Mouse (Mus musculus): Measurements from ENCODE around the gene Mpp3. TPM values are rescaled to one million over a fixed set of nuclear protein-coding genes. Genes with fewer than 3 reads are reported as not detected.
"Not testable (repeated sequence)": the region's sequence is repeated elsewhere in the genome, so short reads cannot be mapped to it uniquely, and the experiment has no call there.

Gene Mpp3
- polyA plus RNA-seq, 1 experiment from 2014 or later = 3.2 TPM

GRCm38 (mm10) chr11:101985990-101986389, 42.3 kb downstream of the Mpp3 start:
- Histone ChIP-seq H3K4me3 (ENCODE audit: low read depth, low read length) (no peak overlapping the region), H3K9me3 (ENCODE audit: control insufficient read depth, low read length) (no peaks in the 10 kb centered on the region), H3K9ac (ENCODE audit: low read depth, low read length) (no peak overlapping the region), H3K27ac (ENCODE audit: low read depth, low read length) (no peak overlapping the region), H3K27me3 (replicated peaks; ENCODE audit: control insufficient read depth, insufficient read depth, low read length) (peaks cover 7% of the 10 kb centered on the region; the same call in 1 of the 2 replicates), H3K36me3 (ENCODE audit: control insufficient read depth, insufficient read depth, low read length) (no peaks in the 10 kb centered on the region), H3K4me2 (peak overlapping the region; percentile 13; the same call in 1 of the 2 replicates), H3K4me1 (replicated peaks; ENCODE audit: control insufficient read depth, insufficient read depth, low read length) (peaks cover 14% of the 10 kb centered on the region)
- ATAC-seq (replicated peaks; ENCODE audit: low FRiP score) = no peak
- WGBS = 9% methylated on average over 10 of the region's 10 CpGs
- peak; percentile 79 for DNase-seq (ENCODE audit: low spot score)

- DNase-seq (ENCODE audit: low spot score); H3K27me3 ChIP-seq (replicated peaks; ENCODE audit: control insufficient read depth, insufficient read depth, low read length); H3K4me2 ChIP-seq; H3K4me3 ChIP-seq (ENCODE audit: low read depth, low read length); ATAC-seq (replicated peaks; ENCODE audit: low FRiP score); H3K36me3 ChIP-seq (ENCODE audit: control insufficient read depth, insufficient read depth, low read length); H3K27ac ChIP-seq (ENCODE audit: low read depth, low read length); H3K9me3 ChIP-seq (ENCODE audit: control insufficient read depth, low read length); H3K9ac ChIP-seq (ENCODE audit: low read depth, low read length): not testable (repeated sequence)
- 62% methylated on average over 6 of the region's 6 CpGs for WGBS
- H3K4me1 ChIP-seq (replicated peaks; ENCODE audit: control insufficient read depth, insufficient read depth, low read length) = peaks cover 14% of the 10 kb centered on the region
Observed at GRCm38 (mm10) chr11:101985450-101985849, 42.8 kb downstream of the Mpp3 start.

GRCm38 (mm10) chr11:101984054-101985025, 43.9 kb downstream of the Mpp3 start, which contains the start of gene Cfap97d1:
Gene Cfap97d1 (plus strand): TSS chr11:101984279.
- H3K4me1 ChIP-seq (replicated peaks; ENCODE audit: control insufficient read depth, insufficient read depth, low read length) = peaks cover 14% of the 10 kb centered on the region
- peak within 1 kb of the TSS; percentile 73 for H3K9ac ChIP-seq (ENCODE audit: low read depth, low read length)
- H3K9me3 ChIP-seq (ENCODE audit: control insufficient read depth, low read length) = no peaks in the 10 kb centered on the region
- ATAC-seq (replicated peaks; ENCODE audit: low FRiP score) = peak; percentile 80
- peaks cover 7% of the 10 kb centered on the region; the same call in 1 of the 2 replicates for H3K27me3 ChIP-seq (replicated peaks; ENCODE audit: control insufficient read depth, insufficient read depth, low read length)
- peak within 1 kb of the TSS; percentile 77 for H3K27ac ChIP-seq (ENCODE audit: low read depth, low read length)
- peak within 1 kb of the TSS; percentile 100 for H3K4me2 ChIP-seq
- DNase-seq (ENCODE audit: low spot score) = peak; percentile 90
- H3K36me3 ChIP-seq (ENCODE audit: control insufficient read depth, insufficient read depth, low read length) = no peaks in the 10 kb centered on the region; the same call in 1 of the 2 replicates
- peak within 1 kb of the TSS; percentile 74 for H3K4me3 ChIP-seq (ENCODE audit: low read depth, low read length)
- under 1% methylated on average over 71 of the region's 71 CpGs for WGBS

GRCm38 (mm10) chr11:101983431-101983921, 44.8 kb downstream of the Mpp3 start:
- peaks cover 14% of the 10 kb centered on the region for H3K4me1 ChIP-seq (replicated peaks; ENCODE audit: control insufficient read depth, insufficient read depth, low read length)
- ATAC-seq (replicated peaks; ENCODE audit: low FRiP score) = no peak
- H3K9ac ChIP-seq (ENCODE audit: low read depth, low read length) = no peak overlapping the region
- H3K4me3 ChIP-seq (ENCODE audit: low read depth, low read length) = peak overlapping the region; percentile 0
- H3K36me3 ChIP-seq (ENCODE audit: control insufficient read depth, insufficient read depth, low read length) = peaks cover 6% of the 10 kb centered on the region
- H3K27me3 ChIP-seq (replicated peaks; ENCODE audit: control insufficient read depth, insufficient read depth, low read length) = peaks cover 7% of the 10 kb centered on the region; the same call in 1 of the 2 replicates
- peak overlapping the region; percentile 100 for H3K4me2 ChIP-seq
- DNase-seq (ENCODE audit: low spot score) = no peak
- H3K27ac ChIP-seq (ENCODE audit: low read depth, low read length) = no peak overlapping the region
- 42% methylated on average over 10 of the region's 10 CpGs for WGBS
- no peaks in the 10 kb centered on the region for H3K9me3 ChIP-seq (ENCODE audit: control insufficient read depth, low read length)

GRCm38 (mm10) chr11:101982981-101983411, 45.3 kb downstream of the Mpp3 start:
- Histone ChIP-seq H3K27me3 (replicated peaks; ENCODE audit: control insufficient read depth, insufficient read depth, low read length) (peaks cover 7% of the 10 kb centered on the region; the same call in 1 of the 2 replicates), H3K4me2 (peak overlapping the region; percentile 100), H3K4me1 (replicated peaks; ENCODE audit: control insufficient read depth, insufficient read depth, low read length) (peaks cover 14% of the 10 kb centered on the region), H3K27ac (ENCODE audit: low read depth, low read length) (no peak overlapping the region), H3K9me3 (ENCODE audit: control insufficient read depth, low read length) (no peaks in the 10 kb centered on the region), H3K36me3 (ENCODE audit: control insufficient read depth, insufficient read depth, low read length) (peaks cover 7% of the 10 kb centered on the region), H3K9ac (ENCODE audit: low read depth, low read length) (no peak overlapping the region), H3K4me3 (ENCODE audit: low read depth, low read length) (peak overlapping the region; percentile 0)
- DNase-seq (ENCODE audit: low spot score) (no peak), ATAC-seq (replicated peaks; ENCODE audit: low FRiP score) (no peak)
- WGBS = 46% methylated on average over 6 of the region's 6 CpGs

- WGBS = 47% methylated on average over 12 of the region's 12 CpGs
- ATAC-seq (replicated peaks; ENCODE audit: low FRiP score) = no peak
- H3K4me1 ChIP-seq (replicated peaks; ENCODE audit: control insufficient read depth, insufficient read depth, low read length) = peaks cover 14% of the 10 kb centered on the region
Observed at GRCm38 (mm10) chr11:101981850-101982249, 46.4 kb downstream of the Mpp3 start.

GRCm38 (mm10) chr11:101980603-101981157, 47.6 kb downstream of the Mpp3 start:
- ATAC-seq (replicated peaks; ENCODE audit: low FRiP score) (no peak), DNase-seq (ENCODE audit: low spot score) (no peak)
- no peak overlapping the region for H3K4me2 ChIP-seq
- H3K4me3 ChIP-seq (ENCODE audit: low read depth, low read length) = no peak overlapping the region
- H3K9ac ChIP-seq (ENCODE audit: low read depth, low read length) = no peak overlapping the region
- H3K4me1 ChIP-seq (replicated peaks; ENCODE audit: control insufficient read depth, insufficient read depth, low read length) = peaks cover 11% of the 10 kb centered on the region; the same call in 1 of the 2 replicates
- no peaks in the 10 kb centered on the region for H3K9me3 ChIP-seq (ENCODE audit: control insufficient read depth, low read length)
- no peaks in the 10 kb centered on the region; the same call in 1 of the 2 replicates for H3K27me3 ChIP-seq (replicated peaks; ENCODE audit: control insufficient read depth, insufficient read depth, low read length)
- H3K36me3 ChIP-seq (ENCODE audit: control insufficient read depth, insufficient read depth, low read length) = peaks cover 7% of the 10 kb centered on the region
- no peak overlapping the region for H3K27ac ChIP-seq (ENCODE audit: low read depth, low read length)
- WGBS = 84% methylated on average over 9 of the region's 9 CpGs

More at GRCm38 (mm10) chr11:101981850-101982249, 46.4 kb downstream of the Mpp3 start:
- H3K4me2 ChIP-seq = peak overlapping the region; percentile 100
- no peak overlapping the region for H3K4me3 ChIP-seq (ENCODE audit: low read depth, low read length)
- peaks cover 7% of the 10 kb centered on the region for H3K36me3 ChIP-seq (ENCODE audit: control insufficient read depth, insufficient read depth, low read length)
- no peak overlapping the region; the same call in 1 of the 2 replicates for H3K27ac ChIP-seq (ENCODE audit: low read depth, low read length)
- H3K27me3 ChIP-seq (replicated peaks; ENCODE audit: control insufficient read depth, insufficient read depth, low read length) = peaks cover 6% of the 10 kb centered on the region; the same call in 1 of the 2 replicates
- H3K9me3 ChIP-seq (ENCODE audit: control insufficient read depth, low read length) = no peaks in the 10 kb centered on the region
- no peak for DNase-seq (ENCODE audit: low spot score)
- H3K9ac ChIP-seq (ENCODE audit: low read depth, low read length) = no peak overlapping the region

- 85% methylated on average over 5 of the region's 5 CpGs for WGBS
Observed at GRCm38 (mm10) chr11:101979140-101979539, 49.1 kb downstream of the Mpp3 start.

More at GRCm38 (mm10) chr11:101979140-101979539, 49.1 kb downstream of the Mpp3 start:
- H3K9ac ChIP-seq (ENCODE audit: low read depth, low read length) = no peak overlapping the region
- DNase-seq (ENCODE audit: low spot score) = no peak
- H3K4me3 ChIP-seq (ENCODE audit: low read depth, low read length) = no peak overlapping the region
- H3K27me3 ChIP-seq (replicated peaks; ENCODE audit: control insufficient read depth, insufficient read depth, low read length) = no peaks in the 10 kb centered on the region
- no peaks in the 10 kb centered on the region for H3K9me3 ChIP-seq (ENCODE audit: control insufficient read depth, low read length)
- H3K4me2 ChIP-seq = no peak overlapping the region
- 0 out of 2 replicates have a peak, but pooled peaks cover 2% of the 10 kb centered on the region for H3K4me1 ChIP-seq (replicated peaks; ENCODE audit: control insufficient read depth, insufficient read depth, low read length)
- no peak overlapping the region for H3K27ac ChIP-seq (ENCODE audit: low read depth, low read length)
- ATAC-seq (replicated peaks; ENCODE audit: low FRiP score) = no peak
- H3K36me3 ChIP-seq (ENCODE audit: control insufficient read depth, insufficient read depth, low read length) = peaks cover 10% of the 10 kb centered on the region

Measured in liver, embryonic 11.5 days (tissue).